Mouse (Mus musculus) heart, postnatal 0 days (tissue): ENCODE data around the gene Ppp6c. TPM values are rescaled to one million over a fixed set of nuclear protein-coding genes. Genes with fewer than 3 reads are reported as not detected.
"Not testable (repeated sequence)": the region's sequence is repeated elsewhere in the genome, so short reads cannot be mapped to it uniquely, and the experiment has no call there.

Experiments used
- ATAC-seq: fragments of 200-750 bp; cut with Nextera tagmentation; 2 replicates; pipeline ENCODE4 v1.8.0; 2017; ENCODE audit warnings: low read depth, moderate number of reproducible peaks, moderate library complexity; ENCODE audit not compliant: insufficient read depth
- DNase-seq: peaks from one replicate; pipeline ENCODE4 v3.0.0-alpha.2; 2016; ENCODE audit warnings: low spot score
- H3K27ac ChIP-seq: fragments of 300-500 bp; sonication (generic); 2 replicates; pipeline ENCODE4 v1.5.1; 2014; ENCODE audit warnings: low read depth, mild to moderate bottlenecking
- H3K27me3 ChIP-seq: fragments of 300-500 bp; sonication (generic); 2 replicates; pipeline ENCODE4 v1.6.1; 2014; ENCODE audit warnings: low read length, mixed read lengths; ENCODE audit not compliant: control insufficient read depth, insufficient read depth
- H3K36me3 ChIP-seq: fragments of 300-500 bp; sonication (generic); replicated peaks from 2 replicates; pipeline ENCODE4 v1.6.1; 2014; ENCODE audit warnings: low read length, mixed read lengths; ENCODE audit not compliant: control insufficient read depth, insufficient read depth
- H3K4me1 ChIP-seq: fragments of 300-500 bp; sonication (generic); 2 replicates; pipeline ENCODE4 v1.6.1; 2014; ENCODE audit warnings: antibody characterized with exemption; ENCODE audit not compliant: control insufficient read depth, insufficient read depth
- H3K4me2 ChIP-seq: fragments of 300-500 bp; sonication (generic); 2 replicates; pipeline ENCODE4 v1.6.1; 2014; ENCODE audit warnings: low read depth, mild to moderate bottlenecking, low read length, moderate library complexity
- H3K4me3 ChIP-seq: fragments of 300-500 bp; sonication (generic); 2 replicates; pipeline ENCODE4 v1.5.1; 2014; ENCODE audit warnings: low read depth, low read length
- H3K9ac ChIP-seq: fragments of 300-500 bp; sonication (generic); replicated peaks from 2 replicates; pipeline ENCODE4 v1.6.1; 2014; ENCODE audit warnings: low read depth, low read length, mixed read lengths
- H3K9me3 ChIP-seq: fragments of 300-500 bp; sonication (generic); replicated peaks from 2 replicates; pipeline ENCODE4 v1.6.1; 2016; ENCODE audit warnings: low read length; ENCODE audit not compliant: control insufficient read depth
- CTCF ChIP-seq: IDR thresholded peaks from 2 replicates; pipeline ENCODE4 v1.5.1; 2016; ENCODE audit warnings: antibody characterized with exemption, control low read depth, low read depth
- EP300 ChIP-seq: IDR thresholded peaks from 2 replicates; pipeline ENCODE4 v1.6.1; 2016; ENCODE audit warnings: antibody characterized with exemption, low read depth
- WGBS: fragments of 180-500 bp; shearing (Covaris S2); extraction: QIAGEN DNeasy Blood & Tissue Kit; methylation state at CpG from one replicate; pipeline ENCODE4 v1.1.7; 2014; 5-methylcytosine and 5-hydroxymethylcytosine counted together
- polyA plus RNA-seq: library from polyadenylated mRNA; unstranded; fragments of >200 nt; fragmentation: Nextera tagmentation; extraction: Ambion mirVana; gene quantifications from 2 replicates; pipeline ENCODE4 v1.2.1, GENCODE M21; 2015
- total RNA-seq: library from RNA; depleted of rRNA; stranded (reverse); fragments of >200 nt; gene quantifications from 2 replicates; pipeline ENCODE4 v1.2.3, GENCODE M21; 2014; ENCODE audit warnings: low replicate concordance; rRNA removed

The Ppp6c gene
- 35.0 and 54.1 TPM in 2 replicates for total RNA-seq
- 50.0 and 52.1 TPM in 2 replicates for polyA plus RNA-seq

DNA sequence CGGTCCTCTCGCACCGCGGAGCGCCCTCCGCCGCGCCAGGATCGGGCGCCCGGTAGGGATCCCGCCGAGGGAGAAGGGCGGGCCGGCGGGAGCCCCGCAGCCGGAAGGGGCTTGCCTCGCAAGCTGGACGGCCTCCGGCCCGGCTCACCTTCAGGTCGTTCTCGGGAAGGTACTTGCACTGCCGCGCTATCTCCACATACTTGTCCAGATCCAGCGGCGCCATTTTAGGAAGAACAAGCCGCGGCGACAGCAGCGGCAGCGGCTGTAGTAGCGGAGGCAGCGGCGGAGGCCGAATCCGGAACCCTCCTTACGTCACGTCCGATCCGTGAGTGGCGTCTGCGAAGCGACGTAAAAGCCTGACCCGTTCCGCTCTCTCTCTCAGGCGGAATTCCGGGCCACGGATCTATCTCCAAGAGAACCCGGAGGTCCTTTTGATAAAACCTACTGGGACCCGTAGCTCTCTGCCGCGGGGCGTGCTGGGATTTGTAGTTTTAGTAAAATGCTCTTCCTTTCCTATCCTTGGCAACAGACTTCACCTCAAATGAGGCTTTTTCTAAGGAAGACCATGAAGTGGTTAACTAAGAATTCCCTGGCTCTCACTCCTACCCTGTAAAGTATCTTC is at the start of gene Ppp6c:
Gene Ppp6c, minus strand, starts transcription at position 433 of the 622 bp plus-strand sequence.
- Histone ChIP-seq H3K27me3 (no peaks in the 10 kb centered on the region; the same call in 1 of the 2 replicates), H3K27ac (peak within 1 kb of the TSS; percentile 99), H3K4me1 (peaks cover 26% of the 10 kb centered on the region), H3K9ac (peak within 1 kb of the TSS; percentile 95), H3K4me3 (peak within 1 kb of the TSS; percentile 94), H3K36me3 (no peaks in the 10 kb centered on the region), H3K4me2 (peak within 1 kb of the TSS; percentile 68), H3K9me3 (no peaks in the 10 kb centered on the region)
- no peak for TF ChIP-seq CTCF
- TF ChIP-seq EP300: peak; percentile 89
- peak; percentile 99 for DNase-seq
- under 1% methylated on average over 54 of the region's 56 CpGs for WGBS
- peak; percentile 98 for ATAC-seq

- H3K36me3 ChIP-seq: no peaks in the 10 kb centered on the region
Measured at GRCm38 (mm10) chr2:39268357-39268756, 42.1 kb upstream of the Ppp6c start.

GRCm38 (mm10) chr2:39252275-39252674 is 26.0 kb upstream of the Ppp6c start:
- 78% methylated on average over 10 of the region's 11 CpGs for WGBS
- not testable (repeated sequence) for H3K27ac ChIP-seq, H3K4me3 ChIP-seq, H3K27me3 ChIP-seq, H3K4me1 ChIP-seq, H3K9ac ChIP-seq, H3K36me3 ChIP-seq, H3K4me2 ChIP-seq, DNase-seq, H3K9me3 ChIP-seq, ATAC-seq

More at GRCm38 (mm10) chr2:39268357-39268756, 42.1 kb upstream of the Ppp6c start:
- TF ChIP-seq EP300: no peak
- peak; percentile 57 for TF ChIP-seq CTCF
- Histone ChIP-seq H3K27me3 (no peaks in the 10 kb centered on the region), H3K9me3 (0 out of 2 replicates have a peak, but pooled peaks cover 3% of the 10 kb centered on the region), H3K4me3 (no peak overlapping the region), H3K27ac (no peak overlapping the region), H3K9ac (no peak overlapping the region), H3K4me2 (no peak overlapping the region), H3K4me1 (no peaks in the 10 kb centered on the region)
- DNase-seq (peak; percentile 8), ATAC-seq (no peak)
- WGBS: 52% methylated on average over 3 of the region's 3 CpGs

DNA sequence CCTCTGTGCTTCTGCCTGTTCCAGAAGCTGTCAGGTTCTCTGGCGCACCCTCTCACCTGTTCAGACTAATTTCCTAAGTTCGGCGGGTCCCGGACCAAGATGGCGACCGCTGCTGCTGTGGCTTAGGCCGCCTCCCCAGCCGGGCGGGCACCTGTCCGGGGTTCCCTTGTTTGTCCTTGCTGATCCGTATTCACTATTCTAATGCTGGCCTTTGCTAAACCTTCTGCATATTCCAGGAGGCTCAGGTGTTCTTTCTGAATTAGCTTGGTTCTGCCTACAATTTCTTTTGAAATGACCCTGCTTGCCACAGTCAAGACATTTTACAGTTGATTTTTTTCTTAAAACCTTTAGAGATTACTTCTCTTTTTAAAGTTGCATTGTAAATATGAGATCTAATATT is 20.6 kb upstream of the Ppp6c start:
- 65% methylated on average over 7 of the region's 11 CpGs for WGBS
- H3K4me1 ChIP-seq, H3K4me2 ChIP-seq, DNase-seq, H3K9me3 ChIP-seq, H3K4me3 ChIP-seq, ATAC-seq, H3K36me3 ChIP-seq, H3K27ac ChIP-seq, H3K9ac ChIP-seq, H3K27me3 ChIP-seq: not testable (repeated sequence)

GRCm38 (mm10) chr2:39226731-39227130 is 480 bp upstream of the Ppp6c start:
- whole genome bisulfite sequencing: 24% methylated on average over 3 of the region's 3 CpGs
- no peak for DNase-seq
- Histone ChIP-seq H3K9ac (no peak overlapping the region), H3K9me3 (no peaks in the 10 kb centered on the region), H3K4me3 (peak overlapping the region; percentile 94), H3K4me2 (peak overlapping the region; percentile 60), H3K4me1 (peaks cover 26% of the 10 kb centered on the region), H3K27me3 (no peaks in the 10 kb centered on the region; the same call in 1 of the 2 replicates), H3K36me3 (no peaks in the 10 kb centered on the region), H3K27ac (peak overlapping the region; percentile 99; the same call in 1 of the 2 replicates)
- ATAC-seq: no peak
- TF ChIP-seq CTCF: no peak
- no peak for TF ChIP-seq EP300

DNA sequence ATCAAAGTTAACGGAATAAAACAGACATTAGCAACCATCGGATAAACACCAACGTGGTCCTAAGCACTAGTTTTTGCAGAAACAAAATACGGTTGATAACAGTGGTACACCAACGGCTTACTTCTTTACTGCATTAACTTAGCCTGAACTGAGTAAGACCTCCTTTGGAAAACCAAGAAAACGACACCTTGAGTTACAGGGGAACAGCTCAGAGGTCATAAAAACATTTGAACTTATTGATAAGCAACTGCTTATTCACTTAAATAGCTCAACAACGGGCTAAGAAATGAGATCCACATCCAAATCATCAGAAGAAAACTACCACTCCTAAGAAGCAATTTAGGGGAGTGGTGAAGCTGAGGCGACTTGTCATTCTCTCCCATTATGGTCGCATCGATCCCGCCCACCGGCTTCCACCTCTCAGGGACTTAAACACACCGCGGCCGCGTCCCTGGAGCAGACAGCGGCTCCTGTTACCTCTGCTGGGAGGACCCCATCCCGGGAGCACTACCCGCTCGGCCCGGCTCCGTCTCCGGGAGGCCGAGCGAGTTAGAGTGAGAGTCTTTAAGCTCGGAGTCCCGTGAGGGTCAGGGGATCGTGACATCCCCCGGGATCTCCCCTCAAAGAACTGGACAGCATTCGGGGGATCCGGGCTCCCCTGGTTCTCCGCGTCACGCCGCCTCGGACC is 776 bp downstream of the Ppp6c start:
- DNase-seq, H3K27me3 ChIP-seq, H3K9me3 ChIP-seq, H3K36me3 ChIP-seq: not testable (repeated sequence)
- Histone ChIP-seq H3K9ac (peak overlapping the region; percentile 95), H3K4me3 (peak overlapping the region; percentile 94), H3K4me1 (peaks cover 26% of the 10 kb centered on the region), H3K4me2 (peak overlapping the region; percentile 68), H3K27ac (peak overlapping the region; percentile 99)
- peak; percentile 55 for ATAC-seq
- 3% methylated on average over 24 of the region's 36 CpGs for WGBS
